ENCODE assay signal across 17 mouse cellular contexts in the genomic region with DNA sequence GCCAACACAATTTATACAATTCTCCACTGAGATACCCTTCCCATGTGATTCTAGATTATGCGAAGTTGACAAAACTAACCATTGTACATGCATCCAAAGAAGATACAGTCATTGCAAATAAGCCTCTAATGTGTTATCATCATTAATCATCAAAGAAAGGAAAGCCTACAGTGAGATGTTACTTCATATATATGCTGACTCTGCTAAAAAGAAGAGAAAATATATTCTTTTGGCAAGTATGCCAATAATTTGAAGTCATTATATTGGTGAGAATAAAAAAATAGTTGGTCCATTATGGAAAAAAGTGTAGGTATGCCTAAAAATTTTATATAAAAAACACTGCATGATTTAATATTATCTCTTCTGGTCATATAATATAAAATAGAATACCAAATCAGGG.
A peak's percentile ranks its signal among the peaks of the same experiment; 100 is the strongest.
DNase-seq lines count a peak whose midpoint lies in the region; TF ChIP-seq lines count a peak whose summit lies in the region.
"Had no signal": no experiment of that assay in that cellular context is flagged by ENCODE, and none has a peak within 500 bp of the region (broad histone marks: within the 10 kb centered on the region; RNA-seq: fewer than 3 reads in every experiment).

No protein-coding gene starts in this region.

- H3K36me3 ChIP-seq in CH12.LX (replicated peaks in 1 of 2; ENCODE audit: control insufficient read depth in 1 of 2, insufficient read depth in 1 of 2, low read length in 1 of 2): no peaks in the 10 kb centered on the region
- no peaks in the 10 kb centered on the region for H3K36me3 ChIP-seq in ES-E14 (ENCODE audit: control insufficient read depth, insufficient read depth, low read length, poor library complexity, severe bottlenecking)
- H3K36me3 ChIP-seq: G1E had no signal

- no peak for TF ChIP-seq RAD21 in CH12.LX (IDR thresholded peaks at IDR 0.05; ENCODE audit: low read depth, low read length)

- H3K4me1 ChIP-seq in CH12.LX (ENCODE audit: control insufficient read depth in 1 of 2, insufficient read depth in 2 of 2): no peaks in the 10 kb centered on the region
- H3K4me1 ChIP-seq in ES-E14 (ENCODE audit: control insufficient read depth in 2 of 2, insufficient read depth in 2 of 2, low read length in 2 of 2, poor library complexity in 1 of 2): no peaks in the 10 kb centered on the region

- H3K27ac ChIP-seq in CH12.LX (ENCODE audit: insufficient read depth, low read depth): no peak overlapping the region
- no peak overlapping the region for H3K27ac ChIP-seq in ES-E14 (ENCODE audit: insufficient read depth, low read depth, low read length, poor library complexity, severe bottlenecking)

- dilution Hi-C loops in CH12.LX (cut with MboI; ENCODE audit: extremely low pct_ligation_motif_present, extremely low pct_unique_long_range_greater_than_20kb, low sequenced_read_pairs): no loop called here

- DNase-seq in CH12.LX (ENCODE audit: extremely low read depth) (no peak), ES-E14 (ENCODE audit: low read depth, low spot score) (no peak)
- no peak for DNase-seq in kidney, adult 9 months
- no peak for DNase-seq in spleen, postnatal 10 days (ENCODE audit: low spot score in 2 of 2)
- DNase-seq: adrenal gland, adult 2 months; adrenal gland, adult 8-10 months; adrenal gland, postnatal 10 days; adrenal gland, postnatal 14 days; adrenal gland, postnatal 25 days; adrenal gland, postnatal 36 days; B cell, adult 2 months; cerebellum, adult 11 months; cerebellum, adult 11-12 months; cerebellum, adult 18-20 months; cerebellum, adult 2 months; cerebellum, adult 8-10 months had no signal

- in situ Hi-C loops in CH12.LX (cut with MboI; ENCODE audit: low pct_ligation_motif_present, low pct_unique_long_range_greater_than_20kb, low sequenced_read_pairs): no loop called here
- in situ Hi-C loops in ES-E14 (cut with MboI; ENCODE audit: low sequenced_read_pairs in 2 of 2, unreplicated experiment in 2 of 2): no loop called here

- H3K4me2 ChIP-seq in CH12.LX (ENCODE audit: insufficient read depth, low read depth, poor library complexity, severe bottlenecking): no peak overlapping the region

- no peak for TF ChIP-seq EP300 in CH12.LX (IDR thresholded peaks at IDR 0.05; ENCODE audit: low read length)

- H3K9me3 ChIP-seq in CH12.LX (replicated peaks; ENCODE audit: low read length) (peaks cover 16% of the 10 kb centered on the region), ES-E14 (ENCODE audit: control insufficient read depth, insufficient read depth, low read depth, low read length) (no peaks in the 10 kb centered on the region)
- H3K9me3 ChIP-seq: G1E had no signal

- H3K9ac ChIP-seq in CH12.LX (ENCODE audit: insufficient read depth, low read depth) (no peak overlapping the region), ES-E14 (ENCODE audit: insufficient read depth, low read depth, low read length, poor library complexity, severe bottlenecking) (no peak overlapping the region)

- no peaks in the 10 kb centered on the region for H3K27me3 ChIP-seq in CH12.LX (replicated peaks)

- no peaks in the 10 kb centered on the region for H3K79me2 ChIP-seq in CH12.LX (replicated peaks; ENCODE audit: control insufficient read depth, extremely low read depth, insufficient read depth, poor library complexity, severe bottlenecking)

- TF ChIP-seq CTCF in CH12.LX (conservative IDR thresholded peaks at IDR 0.05 in 1 of 2, IDR thresholded peaks at IDR 0.05 in 1 of 2; ENCODE audit: low read depth in 2 of 2, low read length in 2 of 2): no peak

- no peak overlapping the region for H3K4me3 ChIP-seq in CH12.LX (replicated peaks in 1 of 3; ENCODE audit: low read depth in 2 of 3, low read length in 2 of 3, poor library complexity in 1 of 3)
- H3K4me3 ChIP-seq in ES-E14 (ENCODE audit: insufficient read depth in 1 of 2, low read depth in 1 of 2, low read length in 2 of 2, poor library complexity in 1 of 2, severe bottlenecking in 1 of 2): no peak overlapping the region

- no peak for TF ChIP-seq POLR2A in CH12.LX (IDR thresholded peaks at IDR 0.05; ENCODE audit: low read depth, low read length)

TF ChIP-seq in CH12.LX, 34 proteins besides CTCF, POLR2A, EP300 and RAD21:
- TF ChIP-seq MAFK (IDR thresholded peaks at IDR 0.05; ENCODE audit: insufficient replicate concordance, low read length) (0 out of 2 replicates have a peak, but pooled peaks have one; percentile 53), MXI1 (IDR thresholded peaks at IDR 0.05; ENCODE audit: low read depth, low read length) (no peak)

TF ChIP-seq in ES-E14, 5 proteins besides CTCF, POLR2A, EP300 and RAD21:
- TF ChIP-seq MAFK (IDR thresholded peaks at IDR 0.05; ENCODE audit: insufficient read depth, low read depth, low read length) (peak; percentile 52; the same call in 1 of the 2 replicates), CHD2 (IDR thresholded peaks at IDR 0.05; ENCODE audit: low read depth, low read length) (no peak)
